Comparison of ENCODE assay signal across 11 mouse cellular contexts in the genomic region with DNA sequence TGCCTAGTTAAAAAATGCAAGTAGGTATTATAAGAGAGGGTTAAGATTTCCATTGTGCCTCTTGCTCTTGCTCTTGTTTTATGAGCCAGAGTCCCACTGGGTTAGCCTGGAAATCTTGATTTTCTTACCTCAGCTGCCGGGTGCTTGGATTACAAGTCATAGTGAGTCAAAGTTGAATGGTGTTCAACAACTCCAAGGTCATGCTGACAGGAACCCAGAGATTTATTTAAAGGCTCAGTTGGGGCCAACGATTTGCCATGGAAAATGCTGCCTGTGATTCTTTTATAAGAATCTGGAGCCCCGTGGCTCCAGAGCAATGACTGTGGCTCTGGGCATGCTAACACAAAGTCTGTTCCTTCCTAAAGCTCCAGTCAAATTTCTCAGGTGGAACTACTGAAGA.
"Had no signal": no experiment of that assay in that cellular context is flagged by ENCODE, and none has a peak within 500 bp of the region (broad histone marks: within the 10 kb centered on the region; RNA-seq: fewer than 3 reads in every experiment).

No protein-coding gene starts in this region.

- DNase-seq: liver, postnatal 0 days; lung, adult 2 months; lung, postnatal 14 days; lung, postnatal 36 days; midbrain, embryonic 14.5 days; right cerebral cortex, postnatal 25 days; right cerebral cortex, postnatal 4 days; spleen, adult 18-20 months; thymus, adult 2 months; thymus, postnatal 25 days; thymus, postnatal 4 days had no signal
